Mouse (Mus musculus): ENCODE measurements around the gene Atad1.

Gene Atad1

DNA sequence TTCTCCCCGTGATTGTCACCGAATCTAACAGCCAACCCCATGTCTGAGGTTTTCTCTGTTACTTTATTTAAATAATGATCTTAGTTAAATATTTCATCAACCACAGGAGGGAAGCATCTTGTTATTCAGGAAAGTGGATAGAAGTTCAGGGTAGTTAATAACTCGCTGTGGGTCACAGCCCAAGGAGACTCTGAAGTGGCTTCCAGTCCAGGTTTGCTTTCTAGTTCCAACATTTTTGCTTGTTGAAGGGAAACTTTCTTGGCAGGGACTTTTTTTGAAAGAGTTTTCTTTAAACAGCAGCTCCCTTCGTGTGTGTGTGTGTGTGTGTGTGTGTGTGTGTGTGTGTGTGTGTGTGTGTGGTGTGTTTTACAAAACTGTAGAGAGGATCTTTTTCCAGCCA, 112.0 kb downstream of the Atad1 start:
- in situ Hi-C loops (cut with MboI, MseI), result no loop called here

DNA sequence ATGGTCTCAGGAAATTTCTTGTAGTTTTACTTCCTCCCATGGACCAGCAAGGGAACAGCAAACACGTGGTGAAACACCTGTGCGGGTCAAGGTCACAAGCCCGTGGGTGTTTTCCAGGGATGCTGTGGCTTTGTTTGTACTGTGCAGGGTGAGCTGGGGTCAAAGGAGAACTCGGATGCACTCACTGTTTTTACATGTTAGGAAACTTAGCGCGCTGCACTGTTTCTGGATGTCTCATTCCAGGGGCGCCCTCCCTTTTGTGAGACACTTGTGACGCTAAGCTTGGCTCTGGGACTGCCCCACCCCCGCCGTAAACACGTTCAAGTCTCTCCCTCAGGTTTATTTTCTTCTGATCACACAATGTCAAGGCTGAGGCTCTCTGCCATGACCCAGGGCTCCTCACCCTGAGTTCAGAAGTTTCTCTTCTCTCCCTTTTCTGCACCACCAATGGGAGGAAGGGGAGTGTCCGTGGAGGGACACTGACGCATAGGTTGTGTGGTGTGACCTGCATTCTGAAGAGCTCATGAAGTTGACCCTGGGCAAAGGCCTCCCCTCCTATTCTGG, 112.7 kb downstream of the Atad1 start:
- in situ Hi-C loops (cut with MboI, MseI), result no loop called here

DNA sequence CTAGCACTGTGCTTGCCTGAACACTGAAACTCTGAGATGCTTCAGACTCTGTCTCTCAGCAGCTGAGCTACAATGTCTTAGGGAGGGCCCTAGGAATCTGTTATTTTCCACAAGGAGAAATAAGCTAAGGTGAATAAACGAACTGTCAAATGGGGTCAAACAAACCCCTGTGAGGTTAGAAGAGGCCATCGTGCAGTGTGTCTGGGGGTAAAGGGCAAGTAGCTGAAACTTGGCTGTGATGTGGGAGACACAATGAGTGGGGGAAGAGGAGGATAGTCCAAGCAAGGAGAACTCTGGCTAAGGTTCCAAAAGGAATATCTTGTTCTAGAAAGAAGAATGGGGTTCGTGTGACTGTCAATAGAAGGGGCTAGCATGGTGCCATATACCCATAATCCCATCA, 117.4 kb downstream of the Atad1 start:
- in situ Hi-C loops (cut with MboI, MseI), result no loop called here
